Mouse (Mus musculus) right cerebral cortex, postnatal 14 days (tissue): ENCODE results near the gene Trim52.
"Not testable (repeated sequence)": the region's sequence is repeated elsewhere in the genome, so short reads cannot be mapped to it uniquely, and the experiment has no call there.

Experiments
- DNase-seq: peaks from one replicate; pipeline ENCODE4 v3.0.0; 2022

Gene Trim52

GRCm38 (mm10) chr14:106105980-106106379, at the start of gene Trim52:
Gene Trim52, plus strand, starts transcription at chr14:106106198.
- no peak for DNase-seq

GRCm38 (mm10) chr14:106072608-106073007, 33.4 kb upstream of the Trim52 start:
- DNase-seq = no peak

- DNase-seq = no peak
Observed at GRCm38 (mm10) chr14:106075181-106076064, 30.6 kb upstream of the Trim52 start.

GRCm38 (mm10) chr14:106088480-106089037, 17.4 kb upstream of the Trim52 start:
- no peak for DNase-seq

GRCm38 (mm10) chr14:106096816-106097215, 9.2 kb upstream of the Trim52 start:
- no peak for DNase-seq

GRCm38 (mm10) chr14:106100858-106101257, 5.1 kb upstream of the Trim52 start:
- no peak for DNase-seq

GRCm38 (mm10) chr14:106106425-106106824, 427 bp downstream of the Trim52 start:
- DNase-seq = no peak

GRCm38 (mm10) chr14:106119371-106119770, 13.4 kb downstream of the Trim52 start:
- DNase-seq = no peak

- no peak for DNase-seq
Observed at GRCm38 (mm10) chr14:106136272-106136671, 30.3 kb downstream of the Trim52 start.

GRCm38 (mm10) chr14:106151188-106151587, 45.2 kb downstream of the Trim52 start:
- no peak for DNase-seq

- no peak for DNase-seq
Observed at GRCm38 (mm10) chr14:106154879-106155576, 49.0 kb downstream of the Trim52 start.

- no peak for DNase-seq
Observed at GRCm38 (mm10) chr14:106156533-106156932, 50.5 kb downstream of the Trim52 start.

- DNase-seq = no peak
Observed at GRCm38 (mm10) chr14:106162331-106162730, 56.3 kb downstream of the Trim52 start.

- no peak for DNase-seq
Observed at GRCm38 (mm10) chr14:106163196-106163595, 57.2 kb downstream of the Trim52 start.

GRCm38 (mm10) chr14:106163933-106164332, 57.9 kb downstream of the Trim52 start:
- not testable (repeated sequence) for DNase-seq

GRCm38 (mm10) chr14:106176879-106177278, 70.9 kb downstream of the Trim52 start:
- no peak for DNase-seq

- no peak for DNase-seq
Observed at GRCm38 (mm10) chr14:106178245-106178644, 72.2 kb downstream of the Trim52 start.

GRCm38 (mm10) chr14:106179102-106179727, 73.2 kb downstream of the Trim52 start:
- no peak for DNase-seq

- DNase-seq = no peak
Observed at GRCm38 (mm10) chr14:106179728-106180125, 73.7 kb downstream of the Trim52 start.

GRCm38 (mm10) chr14:106180616-106181015, 74.6 kb downstream of the Trim52 start:
- DNase-seq = no peak

- no peak for DNase-seq
Observed at GRCm38 (mm10) chr14:106183985-106184384, 78.0 kb downstream of the Trim52 start.
